Mouse (Mus musculus) embryonic facial prominence, embryonic 13.5 days (tissue): ENCODE results near the gene Raver1. TPM values are rescaled to one million over a fixed set of nuclear protein-coding genes. Genes with fewer than 3 reads are reported as not detected.

Source experiments
- ATAC-seq: fragments of 200-750 bp; cut with Nextera tagmentation; 2 replicates; pipeline ENCODE4 v1.8.0; 2017; ENCODE audit warnings: low read depth; ENCODE audit not compliant: insufficient number of reproducible peaks, insufficient read depth, low FRiP score, low TSS enrichment
- H3K27ac ChIP-seq: fragments of 300-500 bp; sonication (generic); 2 replicates; pipeline ENCODE4 v1.5.1; 2015; ENCODE audit warnings: moderate library complexity, mild to moderate bottlenecking, inconsistent platforms
- H3K27me3 ChIP-seq: fragments of 300-500 bp; sonication (generic); 2 replicates; pipeline ENCODE4 v1.6.1; 2015; ENCODE audit warnings: mild to moderate bottlenecking, inconsistent platforms
- H3K36me3 ChIP-seq: fragments of 300-500 bp; sonication (generic); 2 replicates; pipeline ENCODE4 v1.6.1; 2015; ENCODE audit warnings: mild to moderate bottlenecking, inconsistent platforms
- H3K4me1 ChIP-seq: fragments of 300-500 bp; sonication (generic); 2 replicates; pipeline ENCODE4 v1.6.1; 2015; ENCODE audit warnings: inconsistent platforms
- H3K4me2 ChIP-seq: fragments of 300-500 bp; sonication (generic); 2 replicates; pipeline ENCODE4 v1.6.1; 2015; ENCODE audit warnings: moderate library complexity, mild to moderate bottlenecking, inconsistent platforms
- H3K4me3 ChIP-seq: fragments of 300-500 bp; sonication (generic); 2 replicates; pipeline ENCODE4 v1.5.1; 2015; ENCODE audit warnings: mild to moderate bottlenecking, inconsistent platforms
- H3K9ac ChIP-seq: fragments of 300-500 bp; sonication (generic); 2 replicates; pipeline ENCODE4 v1.6.1; 2015; ENCODE audit warnings: mild to moderate bottlenecking, inconsistent platforms
- H3K9me3 ChIP-seq: fragments of 300-500 bp; sonication (generic); 2 replicates; pipeline ENCODE4 v1.6.1; 2016; ENCODE audit warnings: inconsistent platforms
- WGBS: fragments of 180-500 bp; shearing (Covaris S2); methylation state at CpG from one replicate; pipeline ENCODE4 v1.1.7; 2015; ENCODE audit warnings: mixed read lengths; 5-methylcytosine and 5-hydroxymethylcytosine counted together
- microRNA counts: library from miRNA; unstranded; fragments of <30 nt; microRNA quantifications from one replicate; lab custom pipeline; 2016
- microRNA-seq: library from miRNA; unstranded; fragments of <30 nt; microRNA quantifications from one replicate; pipeline ENCODE4, GENCODE M21; 2016
- polyA plus RNA-seq: library from polyadenylated mRNA; unstranded; fragments of >200 nt; fragmentation: Nextera tagmentation; extraction: Ambion mirVana; gene quantifications from 2 replicates; pipeline ENCODE4 v1.2.1, GENCODE M21; 2015

Raver1 gene
- polyA plus RNA-seq, 1 experiment from 2014 or later = 61.0 TPM

GRCm38 (mm10) chr9:21027774-21028290 is 64.0 kb downstream of the Raver1 start:
- Histone ChIP-seq H3K4me1 (peaks cover 39% of the 10 kb centered on the region), H3K4me3 (no peak overlapping the region), H3K9ac (0 out of 2 replicates have a peak overlapping the region, but pooled peaks have one; percentile 6), H3K36me3 (no peaks in the 10 kb centered on the region), H3K27me3 (peaks cover 61% of the 10 kb centered on the region), H3K4me2 (no peak overlapping the region), H3K27ac (no peak overlapping the region), H3K9me3 (no peaks in the 10 kb centered on the region)
- 60% methylated on average over 8 of the region's 8 CpGs for WGBS
- no peak for ATAC-seq

- WGBS = 86% methylated on average over 12 of the region's 12 CpGs
- no peak for ATAC-seq
- Histone ChIP-seq H3K27me3 (peaks cover 51% of the 10 kb centered on the region), H3K9ac (peak overlapping the region; percentile 27; the same call in 1 of the 2 replicates), H3K36me3 (no peaks in the 10 kb centered on the region), H3K4me3 (no peak overlapping the region), H3K27ac (no peak overlapping the region), H3K4me2 (no peak overlapping the region), H3K4me1 (peaks cover 33% of the 10 kb centered on the region), H3K9me3 (no peaks in the 10 kb centered on the region)
These were observed 65.0 kb downstream of the Raver1 start for GRCm38 (mm10) chr9:21026849-21027248.

GRCm38 (mm10) chr9:21025258-21025810 is 66.5 kb downstream of the Raver1 start:
- Histone ChIP-seq H3K27me3 (peaks cover 38% of the 10 kb centered on the region), H3K4me2 (no peak overlapping the region), H3K9ac (no peak overlapping the region), H3K9me3 (no peaks in the 10 kb centered on the region), H3K27ac (no peak overlapping the region), H3K36me3 (no peaks in the 10 kb centered on the region), H3K4me3 (no peak overlapping the region), H3K4me1 (peaks cover 19% of the 10 kb centered on the region)
- WGBS = 67% methylated on average over 19 of the region's 19 CpGs
- ATAC-seq = no peak

MicroRNAs encoded within 50 kb of the gene (microRNA counts, 519-probe panel; counts per million panel counts)
- microRNA mmu-miR-1900 (lab: Ali Mortazavi, UCI) = 3,347 counts per million, percentile 76 among the panel's probes with 10 or more counts

Small RNA genes within 50 kb of the gene (microRNA-seq; reads per million reads assigned to microRNA genes)
- gene Mir1900 (not detected), gene Mir7082 (1.5 reads per million)

Other genes starting within 250 kb of the Raver1 start
- gene A230050P20Rik, start 223.4 kb downstream of the Raver1 start, polyA plus RNA-seq = 7.5 and 9.1 TPM in 2 replicates
- 3.6 and 5.4 TPM in 2 replicates for gene Angptl6, start 212.3 kb downstream of the Raver1 start, polyA plus RNA-seq
- gene Ppan, start 203.8 kb downstream of the Raver1 start, polyA plus RNA-seq = 86.2 and 87.6 TPM in 2 replicates
- 292 and 343 TPM in 2 replicates for gene Eif3g, start 193.4 kb downstream of the Raver1 start, polyA plus RNA-seq
- gene Dnmt1, start 132.1 kb downstream of the Raver1 start, polyA plus RNA-seq = 102 and 109 TPM in 2 replicates
- 67.8 and 71.5 TPM in 2 replicates for gene S1pr2, start 115.2 kb downstream of the Raver1 start, polyA plus RNA-seq
- 142 TPM in 2 replicates for gene Mrpl4, start 89.3 kb downstream of the Raver1 start, polyA plus RNA-seq
- 13.4 and 15.4 TPM in 2 replicates for gene Icam1, start 76.0 kb downstream of the Raver1 start, polyA plus RNA-seq
- gene Icam4, start 62.6 kb downstream of the Raver1 start, polyA plus RNA-seq = 0.27 and 2.6 TPM in 2 replicates
- 0.13 and 0.21 TPM in 2 replicates for gene Icam5, start 59.9 kb downstream of the Raver1 start, polyA plus RNA-seq
- gene Zglp1, start 24.9 kb downstream of the Raver1 start, polyA plus RNA-seq = 1.3 TPM in 1 of 2 replicates, not detected in the other
- gene Gm49373, start 18.9 kb downstream of the Raver1 start, polyA plus RNA-seq = 0.79 and 1.0 TPM in 2 replicates
- 60.0 and 60.2 TPM in 2 replicates for gene Fdx1l, start 18.4 kb downstream of the Raver1 start, polyA plus RNA-seq
- gene Gm38431, start within 50 bp of the Raver1 start, polyA plus RNA-seq = 2.3 and 2.4 TPM in 2 replicates
- gene Tyk2, start 39.2 kb upstream of the Raver1 start, polyA plus RNA-seq = 14.1 and 14.4 TPM in 2 replicates
- gene Cdc37, start 58.0 kb upstream of the Raver1 start, polyA plus RNA-seq = 328 and 359 TPM in 2 replicates
- 4.9 and 6.1 TPM in 2 replicates for gene Pde4a, start 73.7 kb upstream of the Raver1 start, polyA plus RNA-seq
- gene Keap1, start 147.4 kb upstream of the Raver1 start, polyA plus RNA-seq = 65.2 and 70.7 TPM in 2 replicates
- gene S1pr5, start 156.4 kb upstream of the Raver1 start, polyA plus RNA-seq = 0.21 and 0.58 TPM in 2 replicates
- gene Atg4d, start 173.3 kb upstream of the Raver1 start, polyA plus RNA-seq = 33.3 and 35.4 TPM in 2 replicates
- gene Kri1, start 196.0 kb upstream of the Raver1 start, polyA plus RNA-seq = 16.8 and 19.2 TPM in 2 replicates
- gene Cdkn2d, start 199.4 kb upstream of the Raver1 start, polyA plus RNA-seq = 52.1 and 56.2 TPM in 2 replicates
- 22.3 and 30.1 TPM in 2 replicates for gene Ap1m2, start 220.3 kb upstream of the Raver1 start, polyA plus RNA-seq
- 120 and 123 TPM in 2 replicates for gene Slc44a2, start 228.7 kb upstream of the Raver1 start, polyA plus RNA-seq